Mouse (Mus musculus): ENCODE data around the gene Fbxo10. TPM values are rescaled to one million over a fixed set of nuclear protein-coding genes. Genes with fewer than 3 reads are reported as not detected.
"Not testable (repeated sequence)": the region's sequence is repeated elsewhere in the genome, so short reads cannot be mapped to it uniquely, and the experiment has no call there.

Fbxo10 gene
- polyA plus RNA-seq, 3 experiments from 2014 or later = 0.24 to 1.3 (median 0.80) TPM

DNA sequence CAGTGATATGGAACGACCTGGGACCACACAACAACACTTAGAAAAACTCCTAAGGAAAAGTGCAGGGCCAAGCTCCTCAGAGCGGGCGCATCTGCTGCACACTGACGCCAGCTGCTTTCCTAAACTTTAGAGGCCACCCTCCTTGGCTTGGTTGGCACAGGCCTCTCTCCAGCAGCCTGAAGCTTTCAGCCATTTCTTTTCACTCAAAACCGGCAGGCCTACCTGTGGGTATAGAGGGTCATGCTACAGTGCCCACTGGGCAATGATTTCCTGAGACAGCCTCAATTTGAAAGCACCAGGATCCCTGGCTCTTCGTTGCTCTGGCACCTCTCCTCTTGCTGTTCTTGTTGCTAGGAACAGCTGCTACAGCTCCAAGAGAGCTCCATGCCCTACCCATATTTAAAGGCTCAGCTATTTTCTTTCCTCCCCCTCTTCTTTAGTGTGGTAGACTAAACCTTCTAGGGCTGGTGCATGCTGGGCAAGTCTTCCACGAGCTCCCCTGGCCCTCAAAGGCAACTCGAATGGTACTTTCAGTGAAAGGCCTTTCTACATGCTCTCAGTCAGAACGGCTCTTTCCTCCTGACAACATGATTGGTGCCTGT is 37.0 kb downstream of the Fbxo10 start:
- ATAC-seq = no peak

- ATAC-seq = no peak
These were observed 37.7 kb downstream of the Fbxo10 start for GRCm38 (mm10) chr4:45046679-45047078.

GRCm38 (mm10) chr4:45040795-45041194 is 43.6 kb downstream of the Fbxo10 start:
- no peak for ATAC-seq

GRCm38 (mm10) chr4:45039546-45039945 is 44.9 kb downstream of the Fbxo10 start:
- ATAC-seq = not testable (repeated sequence)

- ATAC-seq = not testable (repeated sequence)
These were observed 45.5 kb downstream of the Fbxo10 start for GRCm38 (mm10) chr4:45038879-45039278.

- ATAC-seq = no peak
These were observed 46.7 kb downstream of the Fbxo10 start for GRCm38 (mm10) chr4:45037455-45038410.

DNA sequence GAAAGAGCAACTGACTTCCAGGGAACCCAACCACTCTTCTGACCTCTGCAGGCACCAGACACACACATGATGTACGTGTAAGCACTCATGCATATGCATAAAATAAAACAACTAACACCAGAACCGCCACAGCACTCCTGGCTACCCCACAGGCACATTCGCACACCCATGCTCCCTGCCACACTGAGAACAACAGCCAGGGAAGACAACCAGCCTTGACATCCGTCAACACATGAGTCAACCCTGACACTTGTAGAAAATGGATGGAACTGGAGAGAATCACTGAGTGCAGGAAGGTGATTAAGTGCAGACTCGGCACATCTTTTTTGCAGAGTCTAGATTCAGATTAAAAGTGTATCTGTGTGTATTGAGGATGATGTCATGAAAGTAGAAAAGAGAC is 47.8 kb downstream of the Fbxo10 start:
- ATAC-seq = no peak

DNA sequence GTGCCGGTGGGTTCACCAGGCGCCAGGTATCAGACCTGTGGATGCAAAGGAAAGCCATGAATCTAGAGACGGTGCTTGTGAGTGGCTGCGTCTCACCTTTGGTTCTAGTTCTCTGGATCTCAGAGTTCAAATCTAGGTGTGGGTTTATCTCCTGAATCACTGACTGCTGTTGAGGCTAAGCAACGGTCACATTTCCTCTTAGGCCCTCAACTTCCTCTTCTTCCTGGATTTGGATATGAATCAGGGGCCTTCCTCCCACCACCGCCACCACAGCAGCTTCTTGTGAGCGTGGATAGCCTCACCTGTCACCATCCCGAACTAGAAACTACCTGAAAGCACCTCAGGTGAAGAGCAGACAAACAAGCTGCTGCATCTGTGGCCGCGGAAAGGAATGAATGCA is 48.4 kb downstream of the Fbxo10 start:
- no peak for ATAC-seq

- ATAC-seq = no peak
These were observed 49.4 kb downstream of the Fbxo10 start for GRCm38 (mm10) chr4:45034693-45035628.

GRCm38 (mm10) chr4:45032586-45032985 is 51.8 kb downstream of the Fbxo10 start:
- ATAC-seq = no peak

DNA sequence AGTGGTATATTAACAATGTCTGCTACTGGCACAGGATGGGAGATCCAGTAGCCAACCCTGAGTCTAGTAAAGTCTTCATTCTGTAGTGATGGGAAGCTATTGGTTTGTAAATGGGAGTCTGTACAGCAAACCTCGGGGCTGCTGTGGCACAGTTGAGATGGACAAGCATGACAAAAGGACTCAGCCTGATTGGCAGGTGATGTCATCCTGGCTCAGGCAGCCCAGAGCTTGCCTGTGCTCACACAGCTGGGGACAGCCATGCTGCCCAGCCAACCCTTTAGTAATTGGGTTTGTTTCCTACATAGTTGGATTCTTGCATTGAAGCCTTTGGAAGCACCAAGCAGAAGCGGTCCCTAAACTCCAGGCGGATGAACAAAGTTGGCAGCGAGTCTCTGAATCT is 57.9 kb downstream of the Fbxo10 start:
- ATAC-seq = no peak

DNA sequence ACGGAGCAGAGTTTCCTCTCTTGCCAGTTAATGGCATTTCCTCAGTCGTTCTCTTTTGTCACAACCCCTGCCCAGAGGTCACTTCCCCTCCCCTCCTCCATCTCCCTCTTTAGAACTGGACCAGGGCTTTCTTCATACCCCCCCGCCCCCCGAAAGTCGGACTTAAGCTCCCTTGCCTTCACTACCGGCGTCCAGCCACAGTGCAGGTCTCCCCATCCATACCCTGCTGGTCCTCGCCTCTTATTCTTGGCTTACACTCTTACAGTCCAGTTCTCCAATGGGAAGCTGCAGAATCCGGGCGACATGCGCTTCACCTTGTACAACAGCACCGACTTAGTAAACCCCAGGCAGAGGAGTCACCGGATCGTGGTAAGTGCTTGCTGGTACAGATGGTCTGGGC is 65.4 kb downstream of the Fbxo10 start:
- ATAC-seq = no peak

DNA sequence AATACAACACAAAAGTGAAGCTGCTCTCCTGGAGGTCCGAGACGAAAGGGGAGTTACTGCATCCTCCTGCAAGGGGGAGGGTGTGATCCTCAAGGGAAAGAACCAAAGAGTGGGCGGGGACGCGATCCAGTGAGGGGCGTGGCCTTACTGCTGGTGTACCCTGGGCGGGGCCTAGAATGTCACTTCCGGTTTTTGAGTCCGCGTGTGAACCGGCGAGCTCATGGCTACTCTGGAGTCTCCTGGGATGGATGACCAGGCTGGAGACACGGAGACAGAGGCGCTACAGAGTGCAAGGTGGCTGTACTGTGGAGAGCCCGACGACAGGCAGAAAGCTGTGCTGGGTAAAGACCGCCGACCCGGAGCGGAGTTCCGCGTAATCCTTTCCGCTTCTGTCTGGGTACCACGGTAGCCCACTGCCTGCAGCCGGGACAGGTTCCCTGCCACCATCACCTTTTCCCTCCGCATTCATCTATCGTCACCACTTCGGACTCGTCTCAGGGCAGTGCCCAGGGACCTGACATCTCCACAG is 65.9 kb downstream of the Fbxo10 start, which contains the start of gene Polr1e:
Gene Polr1e (plus strand): TSS at position 132 of the 529 bp plus-strand sequence.
- peak; percentile 96 for ATAC-seq

DNA sequence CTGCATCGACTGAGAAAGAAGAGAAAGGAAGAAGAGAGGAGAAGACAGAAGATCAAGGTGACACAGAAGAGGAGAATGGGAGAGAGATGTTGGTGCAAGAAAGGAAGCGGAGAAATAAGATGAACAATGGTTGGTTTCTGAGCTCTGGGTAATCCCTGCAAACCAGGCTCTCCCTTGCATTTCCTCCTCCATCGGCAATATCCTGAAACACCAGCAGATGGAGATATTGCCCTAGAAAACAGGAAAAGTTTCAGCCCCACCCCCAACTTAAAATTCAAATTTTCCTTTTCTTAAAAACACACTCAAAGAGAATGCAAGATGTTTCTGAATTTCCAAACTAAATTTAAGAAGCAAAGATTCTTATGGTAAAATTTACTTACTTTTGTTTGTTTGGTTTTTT is 68.8 kb downstream of the Fbxo10 start:
- ATAC-seq = no peak

GRCm38 (mm10) chr4:45013537-45013936 is 70.9 kb downstream of the Fbxo10 start:
- no peak for ATAC-seq

DNA sequence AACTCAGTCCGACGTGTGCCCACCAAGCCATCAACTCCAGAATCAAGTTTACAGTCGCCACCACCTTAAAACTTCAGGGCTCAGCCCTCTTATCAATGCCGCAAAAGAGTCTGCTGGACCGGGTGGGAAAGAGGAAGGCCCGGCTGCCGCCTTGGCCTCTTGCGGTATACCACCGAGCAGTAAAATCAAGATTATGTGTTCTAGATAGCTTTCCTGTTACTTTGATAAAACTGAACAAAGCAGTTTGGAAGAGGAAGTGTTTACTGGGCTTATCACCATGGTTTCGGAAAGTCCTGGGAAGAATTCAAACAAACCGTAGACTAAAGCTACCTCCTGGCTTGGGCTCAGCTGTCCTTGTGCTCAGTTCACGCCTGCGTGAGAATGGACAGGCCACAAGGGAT is 71.4 kb downstream of the Fbxo10 start:
- no peak for ATAC-seq

GRCm38 (mm10) chr4:45012105-45012975 is 72.1 kb downstream of the Fbxo10 start, which contains the start of gene Zbtb5:
Gene Zbtb5 (minus strand): TSS chr4:45012412.
- ATAC-seq = peak; percentile 91

DNA sequence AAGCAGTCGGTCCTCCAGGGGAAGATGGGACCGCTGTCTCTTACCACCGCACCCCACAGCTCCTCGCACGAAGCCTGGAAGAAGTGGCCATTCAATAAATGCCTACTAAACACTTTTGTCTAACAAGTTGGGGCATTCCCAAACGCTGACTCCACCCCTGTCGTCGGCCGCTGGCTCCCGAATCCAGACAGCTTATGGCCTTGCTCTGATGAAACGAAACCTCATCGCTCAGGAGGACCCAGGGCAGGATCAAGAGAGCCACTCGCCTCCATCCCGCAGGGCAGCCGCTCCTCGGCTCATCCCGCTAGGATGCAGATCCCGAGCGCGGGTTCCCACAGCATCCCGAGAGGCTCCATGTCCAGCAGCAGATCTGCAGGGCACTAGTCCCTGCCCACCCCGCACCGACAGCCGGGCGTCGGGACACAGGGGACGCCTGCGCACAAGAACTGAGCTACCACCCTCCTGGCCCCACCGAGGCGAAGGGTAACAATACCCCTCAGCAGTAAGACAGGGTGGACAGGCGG is 72.8 kb downstream of the Fbxo10 start:
- peak; percentile 0 for ATAC-seq

DNA sequence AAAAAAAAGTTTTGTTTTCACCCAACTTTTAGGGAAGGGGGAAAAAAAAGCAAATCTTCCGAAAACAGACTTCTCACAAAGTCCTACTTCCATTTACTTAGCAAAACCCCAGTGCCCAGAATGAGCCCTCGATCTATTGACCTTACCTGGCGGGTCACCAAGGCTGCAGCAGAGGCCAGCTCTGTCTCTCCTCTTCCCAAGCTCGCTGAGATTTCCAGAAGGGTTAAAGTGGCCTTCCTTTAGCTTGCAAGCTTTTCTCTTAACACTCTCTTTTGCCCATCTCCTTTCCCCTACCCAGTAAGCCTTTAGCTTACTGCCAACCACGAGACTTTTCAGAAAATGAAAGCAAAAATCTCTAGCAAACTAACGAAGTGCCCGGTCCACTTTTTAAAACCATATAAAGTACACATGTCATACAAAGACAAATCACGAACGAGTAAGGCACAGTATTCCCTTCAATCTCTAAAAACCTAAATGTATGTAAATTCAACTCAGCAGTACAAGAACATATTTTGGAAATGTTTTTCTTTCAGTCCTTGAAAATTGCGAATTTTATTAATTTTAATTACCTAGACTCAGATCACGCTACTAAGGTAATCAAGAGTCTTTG is 73.5 kb downstream of the Fbxo10 start:
- ATAC-seq = no peak

GRCm38 (mm10) chr4:45005452-45005851 is 79.0 kb downstream of the Fbxo10 start:
- no peak for ATAC-seq

DNA sequence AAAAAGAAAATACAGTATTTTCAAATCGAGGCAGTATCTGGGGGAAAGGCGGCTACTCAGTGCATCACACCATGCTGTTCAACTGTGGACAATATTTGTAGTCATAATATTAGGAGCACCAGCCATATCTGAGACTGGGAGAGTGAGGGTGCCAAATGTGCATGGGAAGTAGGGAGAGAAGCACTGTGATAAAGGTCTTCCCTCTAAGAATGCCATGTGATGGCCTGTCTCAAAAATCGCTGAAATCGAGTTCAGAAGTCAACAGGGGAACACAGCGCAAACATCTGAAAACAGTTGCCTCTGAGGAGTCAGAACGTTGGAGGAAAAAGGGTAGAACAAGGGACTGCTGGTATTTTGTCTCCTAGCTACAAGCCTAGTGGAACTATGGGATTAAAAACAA is 84.4 kb downstream of the Fbxo10 start:
- ATAC-seq = no peak
